Mouse (Mus musculus): ENCODE measurements around the gene Egfr.

DNA sequence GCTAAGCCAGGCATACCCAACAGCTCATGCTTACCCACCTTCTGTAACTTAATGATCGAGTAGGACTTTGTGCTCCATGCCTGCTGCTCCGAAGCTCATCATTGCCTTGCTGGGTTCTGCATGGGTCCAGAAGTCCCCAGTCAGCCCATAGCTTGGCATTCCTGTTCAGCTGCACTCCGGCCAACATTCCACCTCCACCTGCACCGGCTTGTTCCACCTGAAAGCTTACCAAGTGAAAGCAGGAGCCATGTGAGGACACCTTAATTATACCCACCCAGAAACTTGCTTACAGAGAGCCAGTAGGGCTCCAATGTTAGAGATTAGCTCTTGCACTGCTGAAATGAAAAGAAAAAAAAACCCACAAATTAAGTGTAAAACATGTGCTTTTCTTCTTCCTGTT is 17.3 kb downstream of the Egfr start:
- no peak for TF ChIP-seq CTCF (IDR thresholded peaks at IDR 0.05; ENCODE audit: insufficient read depth, low read length)
- no peak for TF ChIP-seq POLR2A (IDR thresholded peaks at IDR 0.05; ENCODE audit: borderline replicate concordance, extremely low read depth, low read depth, low read length)

Data from lung, adult 2 months (tissue).